Mouse (Mus musculus) cerebellum, adult 9-10 months (tissue): ENCODE results near the gene C530025M09Rik.

Experiments used
- DNase-seq: peaks from one replicate; pipeline ENCODE4 v3.0.0; 2022

C530025M09Rik gene

GRCm38 (mm10) chr2:149798613-149799012 is 32.4 kb downstream of the C530025M09Rik start:
- DNase-seq = no peak
